ENCODE assay signal across 28 mouse cellular contexts in genomic region chr5:72661051-72661781, GRCm38 (mm10). TPM values are rescaled to one million over a fixed set of nuclear protein-coding genes. Genes with fewer than 3 reads are reported as not detected.
"Had no signal": no experiment of that assay in that cellular context is flagged by ENCODE, and none has a peak within 500 bp of the region (broad histone marks: within the 10 kb centered on the region; RNA-seq: fewer than 3 reads in every experiment).

No protein-coding gene starts in this region.

- H3K4me1 ChIP-seq: lung, embryonic 15.5 days had no signal

- H3K27me3 ChIP-seq: kidney, embryonic 15.5 days; limb, embryonic 13.5 days; lung, embryonic 15.5 days had no signal

- ATAC-seq: intestine, postnatal 0 days had no signal

- H3K4me3 ChIP-seq: kidney, embryonic 15.5 days; limb, embryonic 10.5 days; limb, embryonic 13.5 days; lung, embryonic 15.5 days; megakaryocyte, embryonic 14.5 days had no signal

- H3K9me3 ChIP-seq: kidney, embryonic 15.5 days; limb, embryonic 10.5 days; limb, embryonic 13.5 days; lung, embryonic 15.5 days; megakaryocyte, embryonic 14.5 days had no signal

- H3K36me3 ChIP-seq: kidney, embryonic 15.5 days; limb, embryonic 10.5 days; limb, embryonic 13.5 days; lung, embryonic 15.5 days had no signal

- DNase-seq: kidney, adult 2 months; kidney, postnatal 10 days; kidney, postnatal 4 days; lung, adult 18-20 months; lung, postnatal 10 days; midbrain, embryonic 14.5 days; right cerebral cortex, adult 18-20 months; right cerebral cortex, postnatal 14 days; right cerebral cortex, postnatal 4 days; thymus, postnatal 25 days had no signal

RNA-seq across cellular contexts. Expression of gene Nipal1, which starts 13.6 kb away (rescaled TPM):
- total RNA-seq: layer of hippocampus, adult 18-20 months; layer of hippocampus, postnatal 14 days; left cerebral cortex, adult 18-20 months; left cerebral cortex, postnatal 25 days had no signal
- polyA plus RNA-seq: macrophage had no signal

RNA-seq across cellular contexts. Expression of gene Cnga1, which starts 17.1 kb away (rescaled TPM):
- total RNA-seq: layer of hippocampus, adult 18-20 months; layer of hippocampus, postnatal 14 days; left cerebral cortex, adult 18-20 months; left cerebral cortex, postnatal 25 days; liver, adult 2 months; midbrain, postnatal 0 days had no signal
- polyA plus RNA-seq: intestine, embryonic 14.5 days; intestine, postnatal 0 days; kidney, adult 2 months; kidney, embryonic 15.5 days; limb, embryonic 10.5 days; limb, embryonic 13.5 days; liver, adult 2 months; macrophage; midbrain, embryonic 11.5 days; neural tube, embryonic 11.5 days; neural tube, embryonic 14.5 days; stomach, embryonic 14.5 days had no signal
